Mouse (Mus musculus) heart, embryonic 15.5 days (tissue): ENCODE measurements around the gene Hs1bp3. TPM values are rescaled to one million over a fixed set of nuclear protein-coding genes. Genes with fewer than 3 reads are reported as not detected.

Experiments
- ATAC-seq: fragments of 200-750 bp; cut with Nextera tagmentation; replicated peaks from 2 replicates; pipeline ENCODE4 v1.8.0; 2017; ENCODE audit warnings: low read depth, moderate TSS enrichment; ENCODE audit not compliant: insufficient number of reproducible peaks, insufficient read depth, low FRiP score
- H3K27ac ChIP-seq: fragments of 300-500 bp; sonication (generic); 2 replicates; pipeline ENCODE4 v1.5.1; 2015; ENCODE audit warnings: mild to moderate bottlenecking, inconsistent platforms
- H3K27me3 ChIP-seq: fragments of 300-500 bp; sonication (generic); 2 replicates; pipeline ENCODE4 v1.6.1; 2015; ENCODE audit warnings: inconsistent platforms
- H3K36me3 ChIP-seq: fragments of 300-500 bp; sonication (generic); 2 replicates; pipeline ENCODE4 v1.6.1; 2015; ENCODE audit warnings: mild to moderate bottlenecking, inconsistent platforms
- H3K4me1 ChIP-seq: fragments of 300-500 bp; sonication (generic); replicated peaks from 2 replicates; pipeline ENCODE4 v1.6.1; 2015; ENCODE audit warnings: inconsistent platforms
- H3K4me2 ChIP-seq: fragments of 300-500 bp; sonication (generic); 2 replicates; pipeline ENCODE4 v1.6.1; 2015; ENCODE audit warnings: inconsistent platforms, mild to moderate bottlenecking, moderate library complexity
- H3K4me3 ChIP-seq: fragments of 300-500 bp; sonication (generic); 2 replicates; pipeline ENCODE4 v1.5.1; 2015; ENCODE audit warnings: mild to moderate bottlenecking, inconsistent platforms
- H3K9ac ChIP-seq: fragments of 300-500 bp; sonication (generic); 2 replicates; pipeline ENCODE4 v1.6.1; 2015; ENCODE audit warnings: mild to moderate bottlenecking, inconsistent platforms
- H3K9me3 ChIP-seq: fragments of 300-500 bp; sonication (generic); replicated peaks from 2 replicates; pipeline ENCODE4 v1.6.1; 2016; ENCODE audit warnings: inconsistent platforms
- WGBS: fragments of 180-500 bp; shearing (Covaris S2); methylation state at CpG from one replicate; pipeline ENCODE4 v1.1.7; 2015; ENCODE audit warnings: mixed read lengths; 5-methylcytosine and 5-hydroxymethylcytosine counted together
- polyA plus RNA-seq: library from polyadenylated mRNA; unstranded; fragments of >200 nt; fragmentation: Nextera tagmentation; extraction: Ambion mirVana; gene quantifications from 2 replicates; pipeline ENCODE4 v1.2.1, GENCODE M21; 2015

Hs1bp3 gene
- polyA plus RNA-seq, 1 experiment from 2014 or later = 12.1 TPM

GRCm38 (mm10) chr12:8295307-8295913 lies 17.8 kb upstream of the Hs1bp3 start:
- H3K4me3 ChIP-seq = no peak overlapping the region
- no peak for ATAC-seq
- no peak overlapping the region for H3K27ac ChIP-seq
- no peak overlapping the region for H3K4me2 ChIP-seq
- H3K36me3 ChIP-seq = no peaks in the 10 kb centered on the region
- H3K27me3 ChIP-seq = peaks cover 59% of the 10 kb centered on the region
- no peak overlapping the region for H3K9ac ChIP-seq
- 58% methylated on average over 6 of the region's 6 CpGs for WGBS
- peaks cover 19% of the 10 kb centered on the region for H3K4me1 ChIP-seq
- H3K9me3 ChIP-seq = no peaks in the 10 kb centered on the region

- 70% methylated on average over 2 of the region's 2 CpGs for WGBS
These were observed 17.1 kb upstream of the Hs1bp3 start for GRCm38 (mm10) chr12:8296154-8296553.

GRCm38 (mm10) chr12:8297586-8298214 lies 15.5 kb upstream of the Hs1bp3 start:
- Histone ChIP-seq H3K4me2 (peak overlapping the region; percentile 84), H3K27me3 (peaks cover 82% of the 10 kb centered on the region), H3K9me3 (no peaks in the 10 kb centered on the region), H3K9ac (peak overlapping the region; percentile 40; the same call in 1 of the 2 replicates), H3K4me1 (peaks cover 33% of the 10 kb centered on the region), H3K27ac (no peak overlapping the region), H3K4me3 (peak overlapping the region; percentile 53), H3K36me3 (no peaks in the 10 kb centered on the region)
- no peak for ATAC-seq
- WGBS = 10% methylated on average over 34 of the region's 34 CpGs

More at GRCm38 (mm10) chr12:8296154-8296553, 17.1 kb upstream of the Hs1bp3 start:
- H3K9ac ChIP-seq = no peak overlapping the region
- no peak overlapping the region for H3K4me3 ChIP-seq
- peaks cover 20% of the 10 kb centered on the region for H3K4me1 ChIP-seq
- ATAC-seq = no peak
- H3K36me3 ChIP-seq = no peaks in the 10 kb centered on the region
- H3K4me2 ChIP-seq = no peak overlapping the region
- no peak overlapping the region for H3K27ac ChIP-seq
- H3K9me3 ChIP-seq = no peaks in the 10 kb centered on the region
- peaks cover 66% of the 10 kb centered on the region for H3K27me3 ChIP-seq

- Histone ChIP-seq H3K36me3 (no peaks in the 10 kb centered on the region), H3K4me1 (peaks cover 33% of the 10 kb centered on the region), H3K4me3 (peak overlapping the region; percentile 53), H3K27ac (no peak overlapping the region), H3K9me3 (no peaks in the 10 kb centered on the region), H3K9ac (peak overlapping the region; percentile 40), H3K4me2 (peak overlapping the region; percentile 84), H3K27me3 (peaks cover 90% of the 10 kb centered on the region)
- 2% methylated on average over 84 of the region's 85 CpGs for WGBS
- ATAC-seq = no peak
These were observed 14.7 kb upstream of the Hs1bp3 start for GRCm38 (mm10) chr12:8298361-8299142.

- Histone ChIP-seq H3K4me2 (peak overlapping the region; percentile 84), H3K9ac (no peak overlapping the region), H3K27me3 (peaks cover 98% of the 10 kb centered on the region), H3K4me1 (peaks cover 33% of the 10 kb centered on the region), H3K36me3 (no peaks in the 10 kb centered on the region), H3K4me3 (peak overlapping the region; percentile 53), H3K9me3 (no peaks in the 10 kb centered on the region), H3K27ac (no peak overlapping the region)
- ATAC-seq = no peak
- WGBS = 13% methylated on average over 34 of the region's 34 CpGs
These were observed 13.8 kb upstream of the Hs1bp3 start for GRCm38 (mm10) chr12:8299143-8300110.

GRCm38 (mm10) chr12:8300111-8300480 lies 13.1 kb upstream of the Hs1bp3 start:
- no peak overlapping the region for H3K4me2 ChIP-seq
- no peak overlapping the region for H3K27ac ChIP-seq
- WGBS = 51% methylated on average over 10 of the region's 10 CpGs
- peaks cover 33% of the 10 kb centered on the region for H3K4me1 ChIP-seq
- no peaks in the 10 kb centered on the region for H3K36me3 ChIP-seq
- H3K9ac ChIP-seq = no peak overlapping the region
- H3K9me3 ChIP-seq = no peaks in the 10 kb centered on the region
- ATAC-seq = no peak
- H3K27me3 ChIP-seq = peaks cover 97% of the 10 kb centered on the region
- H3K4me3 ChIP-seq = no peak overlapping the region

GRCm38 (mm10) chr12:8300521-8300920 lies 12.7 kb upstream of the Hs1bp3 start:
- peaks cover 97% of the 10 kb centered on the region for H3K27me3 ChIP-seq
- H3K4me1 ChIP-seq = peaks cover 33% of the 10 kb centered on the region
- H3K9me3 ChIP-seq = no peaks in the 10 kb centered on the region
- 67% methylated on average over 5 of the region's 5 CpGs for WGBS
- H3K27ac ChIP-seq = no peak overlapping the region
- no peaks in the 10 kb centered on the region for H3K36me3 ChIP-seq
- no peak for ATAC-seq
- no peak overlapping the region for H3K9ac ChIP-seq
- H3K4me2 ChIP-seq = no peak overlapping the region
- H3K4me3 ChIP-seq = 0 out of 2 replicates have a peak overlapping the region, but pooled peaks have one; percentile 56

GRCm38 (mm10) chr12:8301011-8301814 lies 12.0 kb upstream of the Hs1bp3 start:
- Histone ChIP-seq H3K9me3 (no peaks in the 10 kb centered on the region), H3K9ac (peak overlapping the region; percentile 38), H3K27ac (no peak overlapping the region), H3K4me2 (peak overlapping the region; percentile 93), H3K27me3 (peaks cover 97% of the 10 kb centered on the region), H3K4me3 (peak overlapping the region; percentile 56), H3K4me1 (peaks cover 33% of the 10 kb centered on the region), H3K36me3 (no peaks in the 10 kb centered on the region)
- 7% methylated on average over 46 of the region's 46 CpGs for WGBS
- no peak for ATAC-seq

- ATAC-seq = peak; percentile 25; the same call in 1 of the 2 replicates
- peak within 1 kb of the TSS; percentile 93 for H3K4me2 ChIP-seq
These were observed 11.3 kb upstream of the Hs1bp3 start, which contains the start of gene Gdf7 for GRCm38 (mm10) chr12:8301841-8302431. TSS of gene Gdf7 (minus strand) at chr12:8301954.

GRCm38 (mm10) chr12:8305258-8305657 lies 8.0 kb upstream of the Hs1bp3 start:
- Histone ChIP-seq H3K4me1 (peaks cover 17% of the 10 kb centered on the region), H3K27me3 (peaks cover 72% of the 10 kb centered on the region), H3K9me3 (no peaks in the 10 kb centered on the region), H3K36me3 (no peaks in the 10 kb centered on the region), H3K9ac (no peak overlapping the region), H3K4me3 (no peak overlapping the region), H3K27ac (no peak overlapping the region), H3K4me2 (no peak overlapping the region)
- ATAC-seq = no peak
- WGBS = 50% methylated on average over 2 of the region's 2 CpGs

More at GRCm38 (mm10) chr12:8301841-8302431, 11.3 kb upstream of the Hs1bp3 start, which contains the start of gene Gdf7:
- H3K27ac ChIP-seq = no peak within 1 kb of the TSS
- peaks cover 36% of the 10 kb centered on the region for H3K4me1 ChIP-seq
- no peaks in the 10 kb centered on the region for H3K9me3 ChIP-seq
- H3K4me3 ChIP-seq = peak within 1 kb of the TSS; percentile 56
- under 1% methylated on average over 53 of the region's 53 CpGs for WGBS
- H3K9ac ChIP-seq = peak within 1 kb of the TSS; percentile 38
- H3K27me3 ChIP-seq = peaks cover 94% of the 10 kb centered on the region
- no peaks in the 10 kb centered on the region for H3K36me3 ChIP-seq
